Mouse (Mus musculus): ENCODE results near the gene Gm6880. TPM values are rescaled to one million over a fixed set of nuclear protein-coding genes. Genes with fewer than 3 reads are reported as not detected.
A peak's percentile ranks its signal among the peaks of the same experiment; 100 is the strongest.
"Not testable (repeated sequence)": the region's sequence is repeated elsewhere in the genome, so short reads cannot be mapped to it uniquely, and the experiment has no call there.

The Gm6880 gene
- 1.1 and 2.2 TPM in 2 replicates for polyA plus RNA-seq (2015; fragmentation: Nextera tagmentation; extraction: Ambion mirVana)

- WGBS, result 56% methylated on average over 13 of the region's 14 CpGs
- H3K4me3 ChIP-seq, H3K36me3 ChIP-seq, H3K4me2 ChIP-seq, H3K27me3 ChIP-seq, H3K9me3 ChIP-seq, H3K27ac ChIP-seq, H3K4me1 ChIP-seq, H3K9ac ChIP-seq: not testable (repeated sequence)
- ATAC-seq (ENCODE audit: insufficient number of reproducible peaks, low FRiP score, low TSS enrichment, low read depth), result 0 out of 2 replicates have a peak, but pooled peaks have one; percentile 55
These were observed at the start of gene Gm6880 for GRCm38 (mm10) chrX:74481349-74481885. Gene Gm6880 (minus strand): TSS chrX:74481399.

GRCm38 (mm10) chrX:74517461-74517860, 36.3 kb upstream of the Gm6880 start:
- H3K9me3 ChIP-seq; H3K9ac ChIP-seq; H3K27ac ChIP-seq; H3K27me3 ChIP-seq; H3K4me3 ChIP-seq; ATAC-seq (ENCODE audit: insufficient number of reproducible peaks, low FRiP score, low TSS enrichment, low read depth); H3K4me2 ChIP-seq; H3K36me3 ChIP-seq; H3K4me1 ChIP-seq: not testable (repeated sequence)

- Histone ChIP-seq H3K36me3 (no peaks in the 10 kb centered on the region), H3K27me3 (no peaks in the 10 kb centered on the region), H3K4me3 (no peak overlapping the region), H3K4me1 (no peaks in the 10 kb centered on the region), H3K27ac (no peak overlapping the region), H3K4me2 (no peak overlapping the region), H3K9ac (no peak overlapping the region), H3K9me3 (no peaks in the 10 kb centered on the region)
- no peak for ATAC-seq (ENCODE audit: insufficient number of reproducible peaks, low FRiP score, low TSS enrichment, low read depth)
- WGBS, result 90% methylated on average over 1 of the region's 1 CpGs
These were observed 15.9 kb upstream of the Gm6880 start for GRCm38 (mm10) chrX:74497131-74497530.

- ATAC-seq (ENCODE audit: insufficient number of reproducible peaks, low FRiP score, low TSS enrichment, low read depth), result no peak
- WGBS, result 12% methylated on average over 4 of the region's 4 CpGs
- no peak overlapping the region for H3K27ac ChIP-seq
These were observed 28.4 kb downstream of the Gm6880 start for GRCm38 (mm10) chrX:74452773-74453172.

GRCm38 (mm10) chrX:74451157-74451912, 29.9 kb downstream of the Gm6880 start:
- no peaks in the 10 kb centered on the region for H3K9me3 ChIP-seq
- H3K4me1 ChIP-seq, result no peaks in the 10 kb centered on the region
- no peak overlapping the region for H3K4me2 ChIP-seq
- no peaks in the 10 kb centered on the region for H3K27me3 ChIP-seq
- no peak for ATAC-seq (ENCODE audit: insufficient number of reproducible peaks, low FRiP score, low TSS enrichment, low read depth)
- H3K9ac ChIP-seq, result no peak overlapping the region
- peaks cover 6% of the 10 kb centered on the region; the same call in 1 of the 2 replicates for H3K36me3 ChIP-seq
- 74% methylated on average over 4 of the region's 4 CpGs for whole genome bisulfite sequencing
- no peak overlapping the region for H3K4me3 ChIP-seq
- H3K27ac ChIP-seq, result no peak overlapping the region

More at GRCm38 (mm10) chrX:74452773-74453172, 28.4 kb downstream of the Gm6880 start:
- Histone ChIP-seq H3K4me2 (no peak overlapping the region), H3K4me3 (no peak overlapping the region), H3K4me1 (no peaks in the 10 kb centered on the region), H3K27me3 (no peaks in the 10 kb centered on the region), H3K9me3 (no peaks in the 10 kb centered on the region), H3K36me3 (peaks cover 6% of the 10 kb centered on the region; the same call in 1 of the 2 replicates), H3K9ac (no peak overlapping the region)

Other genes with a start within 250 kb of the Gm6880 start
- gene Flna, start 231.6 kb downstream of the Gm6880 start, polyA plus RNA-seq (2015; fragmentation: Nextera tagmentation; extraction: Ambion mirVana), result 228 and 248 TPM in 2 replicates
- 24.8 and 29.0 TPM in 2 replicates for gene Emd, start 226.7 kb downstream of the Gm6880 start, polyA plus RNA-seq (2015; fragmentation: Nextera tagmentation; extraction: Ambion mirVana)
- gene Rpl10, start 210.6 kb downstream of the Gm6880 start, polyA plus RNA-seq (2015; fragmentation: Nextera tagmentation; extraction: Ambion mirVana), result 675 and 811 TPM in 2 replicates
- 89.2 and 89.6 TPM in 2 replicates for gene Taz, start 199.5 kb downstream of the Gm6880 start, polyA plus RNA-seq (2015; fragmentation: Nextera tagmentation; extraction: Ambion mirVana)
- gene Dnase1l1, start 199.1 kb downstream of the Gm6880 start, polyA plus RNA-seq (2015; fragmentation: Nextera tagmentation; extraction: Ambion mirVana), result 17.3 and 20.2 TPM in 2 replicates
- 156 and 175 TPM in 2 replicates for gene Atp6ap1, start 184.3 kb downstream of the Gm6880 start, polyA plus RNA-seq (2015; fragmentation: Nextera tagmentation; extraction: Ambion mirVana)
- gene Gdi1, start 176.4 kb downstream of the Gm6880 start, polyA plus RNA-seq (2015; fragmentation: Nextera tagmentation; extraction: Ambion mirVana), result 203 and 211 TPM in 2 replicates
- gene Fam50a, start 168.4 kb downstream of the Gm6880 start, polyA plus RNA-seq (2015; fragmentation: Nextera tagmentation; extraction: Ambion mirVana), result 62.6 and 67.7 TPM in 2 replicates
- 16.7 and 19.4 TPM in 2 replicates for gene Plxna3, start 152.3 kb downstream of the Gm6880 start, polyA plus RNA-seq (2015; fragmentation: Nextera tagmentation; extraction: Ambion mirVana)
- 89.8 and 90.3 TPM in 2 replicates for gene Lage3, start 127.8 kb downstream of the Gm6880 start, polyA plus RNA-seq (2015; fragmentation: Nextera tagmentation; extraction: Ambion mirVana)
- gene Ubl4a, start 108.2 kb downstream of the Gm6880 start, polyA plus RNA-seq (2015; fragmentation: Nextera tagmentation; extraction: Ambion mirVana), result 72.6 and 75.4 TPM in 2 replicates
- 21.9 and 22.6 TPM in 2 replicates for gene Slc10a3, start 108.0 kb downstream of the Gm6880 start, polyA plus RNA-seq (2015; fragmentation: Nextera tagmentation; extraction: Ambion mirVana)
- gene Fam3a, start 88.1 kb downstream of the Gm6880 start, polyA plus RNA-seq (2015; fragmentation: Nextera tagmentation; extraction: Ambion mirVana), result 43.8 and 47.4 TPM in 2 replicates
- gene Ikbkg, start 88.1 kb downstream of the Gm6880 start, polyA plus RNA-seq (2015; fragmentation: Nextera tagmentation; extraction: Ambion mirVana), result 20.1 and 21.3 TPM in 2 replicates
- gene G6pdx, start 52.2 kb downstream of the Gm6880 start, polyA plus RNA-seq (2015; fragmentation: Nextera tagmentation; extraction: Ambion mirVana), result 66.8 and 67.2 TPM in 2 replicates
- gene Olfr1326-ps1, start 93.5 kb upstream of the Gm6880 start, polyA plus RNA-seq (2015; fragmentation: Nextera tagmentation; extraction: Ambion mirVana), result not detected in 2 replicates
- gene Olfr1325, start 111.3 kb upstream of the Gm6880 start, polyA plus RNA-seq (2015; fragmentation: Nextera tagmentation; extraction: Ambion mirVana), result not detected in 2 replicates
- gene Gm5640, start 164.2 kb upstream of the Gm6880 start, polyA plus RNA-seq (2015; fragmentation: Nextera tagmentation; extraction: Ambion mirVana), result 0.09 and 0.19 TPM in 2 replicates

Data from limb, embryonic 15.5 days (tissue).